Mouse (Mus musculus) embryo, embryonic 11 days (tissue): ENCODE results near the gene Rhof.
"Not testable (repeated sequence)": the region's sequence is repeated elsewhere in the genome, so short reads cannot be mapped to it uniquely, and the experiment has no call there.

Source experiments
- DNase-seq: peaks from one replicate; pipeline ENCODE4 v3.0.0-alpha.2; 2015

Rhof gene

GRCm38 (mm10) chr5:123061402-123061749 is 71.1 kb downstream of the Rhof start:
- not testable (repeated sequence) for DNase-seq

GRCm38 (mm10) chr5:123060706-123061401 is 71.6 kb downstream of the Rhof start:
- no peak for DNase-seq

GRCm38 (mm10) chr5:123059757-123060520 is 72.6 kb downstream of the Rhof start:
- peak; percentile 57 for DNase-seq

- no peak for DNase-seq
Observed at GRCm38 (mm10) chr5:123058251-123059102, 74.0 kb downstream of the Rhof start.

- DNase-seq, result peak; percentile 100
Observed at GRCm38 (mm10) chr5:123057366-123058250, 74.9 kb downstream of the Rhof start.
